Mouse (Mus musculus) central nervous system, embryonic 18 days (tissue): ENCODE data around the gene Spast. TPM values are rescaled to one million over a fixed set of nuclear protein-coding genes. Genes with fewer than 3 reads are reported as not detected.

ENCODE experiments used
- polyA plus RNA-seq: library from polyadenylated mRNA; depleted of rRNA; stranded (reverse); fragments of >200 nt; gene quantifications from 2 replicates; pipeline ENCODE4 v1.2.3, GENCODE M21; 2012; rRNA removed

The Spast gene
- 70.5 and 70.7 TPM in 2 replicates for polyA plus RNA-seq

GRCm38 (mm10) chr17:74338937-74339804 lies at the start of gene Spast:
Gene Spast, plus strand, starts transcription at chr17:74338987.

GRCm38 (mm10) chr17:74295026-74295970 lies 43.5 kb upstream of the Spast start, which contains the start of gene Memo1:
Gene Memo1, minus strand, starts transcription at chr17:74295521.

GRCm38 (mm10) chr17:74323844-74324243 lies 14.9 kb upstream of the Spast start, which contains the start of gene Dpy30:
Gene Dpy30, minus strand, starts transcription at chr17:74323944.

GRCm38 (mm10) chr17:74395383-74396065 lies 56.7 kb downstream of the Spast start, which contains the start of gene Slc30a6:
Gene Slc30a6, plus strand, starts transcription at chr17:74395608.

Other genes starting within 250 kb of the Spast start
- gene Memo1, start 43.5 kb upstream of the Spast start, polyA plus RNA-seq = 78.6 and 90.6 TPM in 2 replicates
- gene Dpy30, start 15.0 kb upstream of the Spast start, polyA plus RNA-seq = 141 and 155 TPM in 2 replicates
- gene Slc30a6, start 56.6 kb downstream of the Spast start, polyA plus RNA-seq = 28.2 and 29.8 TPM in 2 replicates
- gene Nlrc4, start 120.2 kb downstream of the Spast start, polyA plus RNA-seq = 0.03 and 0.06 TPM in 2 replicates
- 31.3 and 34.1 TPM in 2 replicates for gene Yipf4, start 150.5 kb downstream of the Spast start, polyA plus RNA-seq
- gene Birc6, start 189.3 kb downstream of the Spast start, polyA plus RNA-seq = 100 and 106 TPM in 2 replicates